Mouse (Mus musculus): ENCODE measurements around the gene Akap2. TPM values are rescaled to one million over a fixed set of nuclear protein-coding genes. Genes with fewer than 3 reads are reported as not detected.
A peak's percentile ranks its signal among the peaks of the same experiment; 100 is the strongest.

Akap2 gene
- polyA plus RNA-seq, 1 experiment from 2014 or later, result 38.2 TPM

DNA sequence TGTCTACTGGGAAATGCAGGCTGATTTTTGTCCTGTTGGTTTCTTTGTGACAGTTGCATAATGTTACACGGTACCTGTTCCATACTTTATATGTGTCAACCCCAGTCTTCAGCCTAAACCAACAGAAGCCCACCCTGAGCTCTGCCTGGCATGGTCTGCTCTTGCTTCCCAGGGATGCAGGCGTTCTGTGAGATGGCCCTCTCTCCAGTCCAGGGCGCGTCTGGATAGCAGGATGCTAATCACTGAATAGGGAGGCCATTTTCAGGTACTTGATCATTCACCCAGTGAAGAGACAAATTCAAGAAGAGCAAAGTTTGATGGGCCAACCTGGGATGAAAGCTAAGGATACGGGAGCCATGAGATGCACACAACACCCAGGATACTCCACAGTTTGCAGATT is 161.7 kb downstream of the Akap2 start:
- ATAC-seq (ENCODE audit: low FRiP score) (no peak), DNase-seq (ENCODE audit: low spot score) (no peak)
- no peak overlapping the region for H3K27ac ChIP-seq (ENCODE audit: low read depth, low read length)
- no peak overlapping the region for H3K4me2 ChIP-seq (replicated peaks; ENCODE audit: low read depth, low read length)
- no peaks in the 10 kb centered on the region for H3K9me3 ChIP-seq (ENCODE audit: control insufficient read depth, low read length)
- H3K4me1 ChIP-seq (replicated peaks; ENCODE audit: control insufficient read depth, insufficient read depth, low read length), result no peaks in the 10 kb centered on the region
- no peak overlapping the region for H3K9ac ChIP-seq (ENCODE audit: low read depth, low read length)
- no peaks in the 10 kb centered on the region for H3K36me3 ChIP-seq (ENCODE audit: control insufficient read depth, insufficient read depth, low read length)
- no peaks in the 10 kb centered on the region for H3K27me3 ChIP-seq (ENCODE audit: control insufficient read depth, insufficient read depth, low read length)
- no peak overlapping the region for H3K4me3 ChIP-seq (ENCODE audit: low read depth, low read length)
- WGBS, result 94% methylated on average over 5 of the region's 5 CpGs

DNA sequence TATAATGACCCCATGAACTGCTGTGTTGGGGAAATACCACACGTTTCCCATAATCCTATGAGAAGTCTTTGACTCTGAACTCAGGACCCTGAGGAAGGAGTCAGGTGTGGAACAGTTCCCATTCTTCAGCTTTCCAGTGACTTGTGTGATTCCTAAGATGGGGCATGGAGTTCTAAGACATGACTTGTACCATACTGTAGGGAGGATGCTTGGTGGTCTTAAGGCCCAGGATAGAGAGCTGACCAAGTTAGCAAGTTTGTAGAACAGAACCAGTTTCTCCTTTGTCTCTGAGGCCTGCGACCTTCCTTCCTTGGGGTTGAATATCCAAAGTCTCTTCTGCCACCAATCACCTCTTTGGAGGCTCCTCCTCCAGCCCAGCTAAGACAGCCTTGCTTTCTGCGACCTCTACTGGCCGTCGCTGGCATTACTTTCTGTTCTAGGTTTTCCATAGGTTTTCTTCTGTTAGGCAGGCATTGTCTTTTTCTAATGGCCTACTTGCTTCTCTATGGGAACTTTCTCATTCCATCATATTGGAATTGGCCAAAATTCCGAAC is 162.4 kb downstream of the Akap2 start:
- WGBS, result 16% methylated on average over 6 of the region's 6 CpGs
- Histone ChIP-seq H3K27me3 (ENCODE audit: control insufficient read depth, insufficient read depth, low read length) (no peaks in the 10 kb centered on the region), H3K36me3 (ENCODE audit: control insufficient read depth, insufficient read depth, low read length) (no peaks in the 10 kb centered on the region), H3K9me3 (ENCODE audit: control insufficient read depth, low read length) (no peaks in the 10 kb centered on the region), H3K4me1 (replicated peaks; ENCODE audit: control insufficient read depth, insufficient read depth, low read length) (no peaks in the 10 kb centered on the region), H3K4me2 (replicated peaks; ENCODE audit: low read depth, low read length) (no peak overlapping the region), H3K9ac (ENCODE audit: low read depth, low read length) (no peak overlapping the region), H3K27ac (ENCODE audit: low read depth, low read length) (no peak overlapping the region), H3K4me3 (ENCODE audit: low read depth, low read length) (no peak overlapping the region)
- DNase-seq (ENCODE audit: low spot score), result peak; percentile 88
- peak; percentile 68; the same call in 1 of the 2 replicates for ATAC-seq (ENCODE audit: low FRiP score)

DNA sequence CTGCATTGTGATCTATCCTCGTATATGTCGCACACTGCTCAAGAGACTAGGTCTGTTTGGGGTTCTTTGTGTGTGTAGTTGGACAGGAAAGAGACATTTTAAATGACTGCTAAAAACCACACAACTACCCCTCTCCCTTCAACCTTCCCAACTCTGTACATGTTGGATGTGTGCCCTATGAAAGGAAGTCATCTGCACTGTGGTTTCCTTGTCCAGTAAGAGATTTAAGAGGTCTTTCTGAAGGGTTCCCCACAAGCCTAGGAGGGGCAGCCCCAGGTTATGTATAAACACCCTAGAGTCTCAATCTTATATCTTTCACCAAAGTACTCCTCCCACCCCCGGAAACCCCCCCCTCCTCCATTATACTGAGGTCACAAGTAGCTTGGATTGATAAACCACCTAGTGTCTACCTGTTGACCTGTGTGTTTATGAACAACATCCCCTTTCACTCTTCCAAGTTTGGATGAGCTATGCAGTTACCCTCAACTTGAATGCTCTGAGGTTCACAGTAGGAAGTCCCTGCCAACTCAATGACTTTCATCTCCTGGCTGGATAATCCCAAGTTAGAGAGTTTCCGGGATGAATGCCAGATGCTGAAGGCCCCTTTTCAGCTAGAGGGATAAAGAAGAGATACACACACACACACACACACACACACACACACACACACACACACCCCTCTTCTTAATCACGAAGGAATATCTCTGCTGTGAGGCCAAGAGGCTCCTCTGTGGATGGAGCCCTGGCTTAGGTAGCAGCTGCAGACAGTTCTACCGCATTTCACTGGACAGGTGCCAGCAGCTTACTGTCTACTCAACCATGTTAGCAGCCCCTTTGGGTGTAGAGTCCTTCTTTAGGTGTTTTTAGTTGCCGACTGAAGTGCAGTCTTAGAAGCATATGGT is 166.3 kb downstream of the Akap2 start:
- Histone ChIP-seq H3K9ac (ENCODE audit: low read depth, low read length) (no peak overlapping the region), H3K4me1 (replicated peaks; ENCODE audit: control insufficient read depth, insufficient read depth, low read length) (no peaks in the 10 kb centered on the region; the same call in 1 of the 2 replicates), H3K4me2 (replicated peaks; ENCODE audit: low read depth, low read length) (no peak overlapping the region), H3K36me3 (ENCODE audit: control insufficient read depth, insufficient read depth, low read length) (no peaks in the 10 kb centered on the region), H3K27me3 (ENCODE audit: control insufficient read depth, insufficient read depth, low read length) (no peaks in the 10 kb centered on the region), H3K9me3 (ENCODE audit: control insufficient read depth, low read length) (no peaks in the 10 kb centered on the region), H3K4me3 (ENCODE audit: low read depth, low read length) (no peak overlapping the region), H3K27ac (ENCODE audit: low read depth, low read length) (no peak overlapping the region)
- ATAC-seq (ENCODE audit: low FRiP score) (no peak), DNase-seq (ENCODE audit: low spot score) (no peak)
- WGBS, result 86% methylated on average over 7 of the region's 7 CpGs

DNA sequence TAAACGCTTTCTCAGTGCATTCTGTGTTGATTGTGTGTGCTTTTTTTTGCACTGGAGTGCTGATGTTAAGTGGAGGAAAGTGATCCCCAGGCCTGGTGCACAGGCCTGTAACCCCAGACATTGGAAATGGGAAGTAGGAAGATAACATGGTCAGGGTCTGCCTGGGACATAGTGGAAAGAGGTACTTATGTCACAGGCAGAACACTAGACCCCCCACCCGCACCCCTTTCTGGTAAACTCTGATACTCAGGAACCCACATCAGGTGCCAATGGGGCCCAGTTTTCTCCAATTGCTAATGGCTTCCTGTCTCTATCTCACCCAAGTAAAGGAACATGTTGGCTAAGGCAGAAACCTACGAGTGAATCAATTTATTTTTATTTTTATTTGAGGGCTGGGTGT is 167.1 kb downstream of the Akap2 start:
- no peaks in the 10 kb centered on the region for H3K9me3 ChIP-seq (ENCODE audit: control insufficient read depth, low read length)
- H3K4me3 ChIP-seq (ENCODE audit: low read depth, low read length), result no peak overlapping the region
- H3K36me3 ChIP-seq (ENCODE audit: control insufficient read depth, insufficient read depth, low read length), result no peaks in the 10 kb centered on the region
- no peak overlapping the region for H3K27ac ChIP-seq (ENCODE audit: low read depth, low read length)
- WGBS, result 84% methylated on average over 3 of the region's 3 CpGs
- no peak overlapping the region for H3K9ac ChIP-seq (ENCODE audit: low read depth, low read length)
- H3K4me1 ChIP-seq (replicated peaks; ENCODE audit: control insufficient read depth, insufficient read depth, low read length), result no peaks in the 10 kb centered on the region; the same call in 1 of the 2 replicates
- DNase-seq (ENCODE audit: low spot score) (no peak), ATAC-seq (ENCODE audit: low FRiP score) (no peak)
- H3K27me3 ChIP-seq (ENCODE audit: control insufficient read depth, insufficient read depth, low read length), result no peaks in the 10 kb centered on the region
- no peak overlapping the region for H3K4me2 ChIP-seq (replicated peaks; ENCODE audit: low read depth, low read length)

DNA sequence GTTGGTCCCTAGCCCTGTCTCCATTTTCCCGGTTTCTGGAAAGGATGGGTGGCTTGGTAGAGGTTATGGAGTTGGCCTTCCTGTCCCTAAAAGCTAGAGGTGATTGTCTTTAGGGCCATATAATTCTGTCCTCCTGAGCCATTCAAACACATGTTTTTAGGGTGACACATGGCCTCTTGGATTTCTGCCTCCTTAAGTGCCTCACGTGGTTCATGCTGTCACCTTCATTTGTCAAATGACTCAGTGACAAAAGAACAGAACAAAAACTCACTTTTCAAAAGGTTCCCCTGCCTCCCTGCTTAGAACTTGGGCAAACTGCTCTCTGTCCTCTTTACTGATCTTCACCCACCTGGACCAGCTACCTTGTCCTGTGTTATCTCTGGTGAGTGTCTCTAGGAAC is 167.7 kb downstream of the Akap2 start:
- DNase-seq (ENCODE audit: low spot score) (no peak), ATAC-seq (ENCODE audit: low FRiP score) (no peak)
- Histone ChIP-seq H3K36me3 (ENCODE audit: control insufficient read depth, insufficient read depth, low read length) (no peaks in the 10 kb centered on the region), H3K9ac (ENCODE audit: low read depth, low read length) (no peak overlapping the region), H3K4me3 (ENCODE audit: low read depth, low read length) (no peak overlapping the region), H3K4me2 (replicated peaks; ENCODE audit: low read depth, low read length) (no peak overlapping the region), H3K27ac (ENCODE audit: low read depth, low read length) (no peak overlapping the region), H3K4me1 (replicated peaks; ENCODE audit: control insufficient read depth, insufficient read depth, low read length) (no peaks in the 10 kb centered on the region; the same call in 1 of the 2 replicates), H3K27me3 (ENCODE audit: control insufficient read depth, insufficient read depth, low read length) (no peaks in the 10 kb centered on the region), H3K9me3 (ENCODE audit: control insufficient read depth, low read length) (no peaks in the 10 kb centered on the region)
- WGBS, result 59% methylated on average over 2 of the region's 2 CpGs

DNA sequence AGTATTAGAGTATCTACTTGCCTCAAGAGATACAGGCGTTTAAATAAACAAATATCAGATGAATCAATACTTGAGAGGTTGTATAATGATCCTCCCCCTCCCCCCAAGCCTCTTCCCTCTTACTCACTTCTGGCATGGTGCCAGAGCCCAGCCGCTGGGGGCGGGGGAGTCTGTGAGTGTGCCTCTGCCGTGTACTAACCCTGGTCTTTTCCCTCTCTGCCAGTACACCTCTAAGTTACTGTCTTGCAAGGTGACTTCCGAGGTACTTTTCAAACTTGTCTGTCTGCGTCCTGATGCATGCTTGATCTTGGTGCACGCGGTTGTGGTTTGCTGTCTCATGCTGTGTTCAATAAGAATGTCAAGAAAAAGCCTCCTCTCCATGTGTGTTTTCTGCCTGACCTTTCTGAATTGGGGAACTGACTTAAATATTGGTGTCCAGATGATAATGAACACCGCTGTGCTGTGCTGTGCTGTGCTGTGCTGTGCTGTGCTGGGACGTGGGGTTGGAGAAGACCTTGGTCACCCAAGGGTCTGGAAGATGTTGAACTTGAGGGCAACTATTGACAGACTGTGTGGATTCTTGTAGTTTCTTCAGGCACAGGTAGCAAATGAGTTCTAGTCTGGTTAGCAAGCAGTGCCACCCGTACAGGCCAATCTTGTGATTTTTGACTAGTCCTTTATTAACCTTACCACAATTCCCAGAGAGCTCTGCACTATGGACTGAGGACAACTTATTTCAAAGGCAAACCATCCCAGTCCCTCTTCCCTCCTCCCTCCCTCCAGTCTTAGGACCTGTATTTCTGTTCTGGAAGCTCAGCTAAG is 168.8 kb downstream of the Akap2 start:
- WGBS, result 71% methylated on average over 11 of the region's 11 CpGs
- peak; percentile 68 for ATAC-seq (ENCODE audit: low FRiP score)

DNA sequence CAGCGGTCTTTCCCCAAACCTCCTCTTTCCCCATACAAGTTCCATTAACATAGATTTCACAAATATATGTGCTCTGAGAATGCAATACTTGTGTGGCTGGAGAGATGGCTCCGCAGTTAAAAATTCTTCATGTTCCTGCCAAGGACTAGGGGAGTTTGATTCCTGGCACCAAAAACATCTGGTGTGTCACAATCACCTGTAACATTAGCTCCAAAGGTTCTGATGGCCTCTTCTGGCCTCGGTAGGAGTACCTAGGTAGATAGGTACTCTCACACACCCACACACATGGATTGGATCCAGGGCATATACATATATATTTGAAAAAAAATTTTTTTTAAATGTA is 169.4 kb downstream of the Akap2 start:
- DNase-seq (ENCODE audit: low spot score) (no peak), ATAC-seq (ENCODE audit: low FRiP score) (no peak)
- Histone ChIP-seq H3K27ac (ENCODE audit: low read depth, low read length) (no peak overlapping the region), H3K4me2 (replicated peaks; ENCODE audit: low read depth, low read length) (no peak overlapping the region), H3K9ac (ENCODE audit: low read depth, low read length) (no peak overlapping the region), H3K9me3 (ENCODE audit: control insufficient read depth, low read length) (no peaks in the 10 kb centered on the region), H3K36me3 (ENCODE audit: control insufficient read depth, insufficient read depth, low read length) (no peaks in the 10 kb centered on the region), H3K4me3 (ENCODE audit: low read depth, low read length) (no peak overlapping the region), H3K27me3 (ENCODE audit: control insufficient read depth, insufficient read depth, low read length) (no peaks in the 10 kb centered on the region), H3K4me1 (replicated peaks; ENCODE audit: control insufficient read depth, insufficient read depth, low read length) (peaks cover 6% of the 10 kb centered on the region; the same call in 1 of the 2 replicates)
- 94% methylated on average over 3 of the region's 3 CpGs for WGBS

More for the DNA sequence above, 168.8 kb downstream of the Akap2 start:
- Histone ChIP-seq H3K4me3 (ENCODE audit: low read depth, low read length) (no peak overlapping the region), H3K9me3 (ENCODE audit: control insufficient read depth, low read length) (no peaks in the 10 kb centered on the region), H3K27me3 (ENCODE audit: control insufficient read depth, insufficient read depth, low read length) (no peaks in the 10 kb centered on the region), H3K4me1 (replicated peaks; ENCODE audit: control insufficient read depth, insufficient read depth, low read length) (peaks cover 5% of the 10 kb centered on the region; the same call in 1 of the 2 replicates), H3K9ac (ENCODE audit: low read depth, low read length) (no peak overlapping the region), H3K27ac (ENCODE audit: low read depth, low read length) (no peak overlapping the region), H3K36me3 (ENCODE audit: control insufficient read depth, insufficient read depth, low read length) (no peaks in the 10 kb centered on the region), H3K4me2 (replicated peaks; ENCODE audit: low read depth, low read length) (no peak overlapping the region)
- peak; percentile 59 for DNase-seq (ENCODE audit: low spot score)

DNA sequence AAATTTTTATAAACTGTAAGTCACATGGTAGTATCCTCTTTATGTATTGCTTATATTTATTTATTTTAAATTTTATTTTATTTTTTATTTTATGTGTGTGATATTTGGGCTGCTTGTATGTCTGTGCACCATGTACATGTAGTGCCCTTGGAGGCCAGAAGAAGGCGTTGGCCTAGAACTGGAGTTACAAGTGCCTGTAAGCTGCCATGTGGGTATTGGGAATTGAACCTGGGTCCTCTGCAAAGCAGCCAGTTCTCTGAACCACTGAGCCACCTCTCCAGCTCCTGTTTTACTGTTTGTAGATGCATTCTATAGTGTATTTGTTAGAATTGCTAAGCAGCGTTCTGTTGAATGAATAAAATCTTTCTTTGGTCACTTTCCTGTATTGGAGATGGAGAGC is 170.8 kb downstream of the Akap2 start:
- no peak for ATAC-seq (ENCODE audit: low FRiP score)

More for the DNA sequence above, 170.8 kb downstream of the Akap2 start:
- H3K36me3 ChIP-seq (ENCODE audit: control insufficient read depth, insufficient read depth, low read length), result no peaks in the 10 kb centered on the region
- no peaks in the 10 kb centered on the region for H3K9me3 ChIP-seq (ENCODE audit: control insufficient read depth, low read length)
- WGBS, result 94% methylated on average over 2 of the region's 2 CpGs
- H3K27me3 ChIP-seq (ENCODE audit: control insufficient read depth, insufficient read depth, low read length), result no peaks in the 10 kb centered on the region
- no peak overlapping the region for H3K27ac ChIP-seq (ENCODE audit: low read depth, low read length)
- no peak overlapping the region for H3K4me2 ChIP-seq (replicated peaks; ENCODE audit: low read depth, low read length)
- no peak overlapping the region for H3K4me3 ChIP-seq (ENCODE audit: low read depth, low read length)
- no peak overlapping the region for H3K9ac ChIP-seq (ENCODE audit: low read depth, low read length)
- no peak for DNase-seq (ENCODE audit: low spot score)
- peaks cover 8% of the 10 kb centered on the region; the same call in 1 of the 2 replicates for H3K4me1 ChIP-seq (replicated peaks; ENCODE audit: control insufficient read depth, insufficient read depth, low read length)
